Mouse (Mus musculus) R1 (cell line): ENCODE measurements at regions not wholly inside any gene's neighbourhood (a gene's known extent, or its start where the extent isn't known, plus 50 kb on each side); places are given as distances from the start of the nearest gene placed in this dataset.

ENCODE experiments used
- DNase-seq: peaks from one replicate; pipeline ENCODE4 v3.0.0-alpha.2; 2018; ENCODE audit warnings: low read depth, low spot score

DNA sequence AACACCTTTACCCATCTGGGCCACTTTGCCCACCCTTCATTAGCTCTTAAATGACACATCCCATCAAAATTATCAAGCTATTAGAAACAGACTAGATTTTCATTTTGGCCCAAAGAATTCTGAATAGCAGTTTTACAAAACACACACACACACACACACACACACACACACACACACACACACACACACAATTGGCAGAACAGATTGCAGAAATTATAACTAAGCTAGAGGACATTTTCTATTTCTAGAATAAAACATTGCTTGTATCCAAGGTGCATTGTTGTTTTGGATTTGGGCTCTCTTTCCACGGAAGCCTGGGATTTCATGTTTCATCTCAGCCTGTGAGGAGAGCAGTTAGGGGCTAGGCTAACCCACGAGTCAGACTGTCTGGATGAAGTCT is 455.1 kb downstream of the Etnk1 start:
- DNase-seq = no peak

DNA sequence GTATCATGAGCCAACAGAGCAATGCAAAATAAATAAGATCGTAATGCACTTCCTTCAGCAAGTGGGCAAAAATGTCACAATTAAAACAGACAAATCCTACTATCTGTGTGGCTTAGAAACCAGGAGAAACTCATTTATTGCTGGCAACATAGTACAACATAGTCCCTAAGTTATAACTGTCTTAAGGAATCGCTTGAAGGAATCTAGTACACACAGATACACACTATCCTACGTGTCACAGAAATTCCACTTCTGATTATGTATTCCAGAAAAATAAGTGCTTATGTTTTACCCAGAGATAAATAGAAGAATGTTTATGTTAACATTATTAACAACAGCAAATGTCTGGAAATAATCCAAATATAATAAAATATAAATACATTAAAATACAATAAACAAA is 457.9 kb downstream of the Etnk1 start:
- DNase-seq = no peak

DNA sequence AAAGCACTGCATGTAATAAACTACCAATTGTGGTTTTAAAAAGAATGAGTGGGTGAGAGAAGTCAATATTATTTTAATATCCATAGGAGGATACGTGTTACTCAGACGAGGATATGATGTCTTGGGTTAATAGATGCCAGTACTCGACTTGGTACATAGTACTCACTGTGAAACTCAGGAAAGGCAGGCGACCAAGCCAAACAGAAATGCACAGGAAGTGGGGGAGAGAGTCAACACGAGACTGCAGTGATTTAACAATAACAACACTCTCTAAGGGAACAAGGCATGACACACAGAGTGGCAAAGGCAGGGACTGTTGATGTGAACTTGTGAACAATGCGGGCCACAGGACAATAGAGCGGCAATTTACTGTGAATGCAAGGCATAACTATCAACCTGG is 464.6 kb downstream of the Etnk1 start:
- no peak for DNase-seq

DNA sequence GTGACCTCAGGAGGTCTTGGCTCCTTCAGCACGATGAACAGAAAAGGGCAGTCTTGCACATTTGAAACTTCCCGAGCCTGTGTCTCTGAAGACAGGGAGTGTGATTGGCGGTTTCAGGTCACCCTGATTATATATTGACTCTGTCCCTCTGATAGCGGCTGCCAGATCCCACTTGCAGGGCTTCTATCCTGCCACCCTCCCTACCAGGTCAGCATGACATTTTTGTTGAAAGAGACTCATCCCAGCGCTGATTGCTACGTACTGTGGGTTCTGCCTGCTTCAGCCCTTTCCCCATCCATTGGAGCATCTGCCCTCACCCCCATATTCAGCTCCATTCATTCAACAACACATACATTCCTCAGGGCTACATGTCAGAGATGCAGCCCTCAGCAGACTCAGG is 466.7 kb downstream of the Etnk1 start:
- no peak for DNase-seq

DNA sequence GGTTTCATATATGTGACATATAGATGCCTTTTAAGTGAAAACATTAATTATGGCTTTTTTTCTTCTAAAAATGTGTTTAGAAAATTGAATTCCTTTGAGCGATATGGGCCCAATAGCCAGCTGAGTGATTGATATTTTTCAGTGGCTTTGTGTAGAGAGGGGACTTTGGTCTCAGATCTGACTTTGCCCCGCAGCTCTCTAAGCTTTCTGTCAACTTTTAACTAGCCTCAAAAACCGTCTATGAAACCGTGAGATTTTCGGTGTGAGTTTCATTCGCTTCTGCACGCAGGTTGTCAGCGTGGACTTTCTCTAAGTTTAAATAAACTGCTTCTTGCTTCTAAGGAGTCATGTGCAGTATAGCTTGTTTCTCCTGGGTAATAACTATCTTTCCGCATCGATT is 467.3 kb downstream of the Etnk1 start:
- DNase-seq = no peak

DNA sequence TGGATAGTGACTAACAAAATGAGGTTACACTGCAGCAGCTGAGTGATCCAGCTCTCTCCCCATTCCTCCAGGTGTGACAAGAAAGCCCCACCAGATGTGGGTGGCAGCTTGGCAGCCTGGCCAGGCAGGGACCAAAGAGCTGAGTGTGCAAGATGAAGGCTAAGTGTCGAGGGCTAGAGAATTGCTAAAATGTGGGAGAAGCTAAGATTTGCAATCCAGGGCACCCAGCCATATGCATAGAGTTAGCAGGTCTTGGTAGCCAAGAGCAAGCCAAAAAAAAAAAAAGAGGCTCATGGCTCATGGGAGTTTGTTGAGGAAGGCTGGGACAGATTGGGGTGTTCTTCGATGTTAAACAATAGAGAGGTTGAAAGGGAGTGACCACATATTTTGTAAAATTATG is 468.0 kb downstream of the Etnk1 start:
- DNase-seq = no peak

DNA sequence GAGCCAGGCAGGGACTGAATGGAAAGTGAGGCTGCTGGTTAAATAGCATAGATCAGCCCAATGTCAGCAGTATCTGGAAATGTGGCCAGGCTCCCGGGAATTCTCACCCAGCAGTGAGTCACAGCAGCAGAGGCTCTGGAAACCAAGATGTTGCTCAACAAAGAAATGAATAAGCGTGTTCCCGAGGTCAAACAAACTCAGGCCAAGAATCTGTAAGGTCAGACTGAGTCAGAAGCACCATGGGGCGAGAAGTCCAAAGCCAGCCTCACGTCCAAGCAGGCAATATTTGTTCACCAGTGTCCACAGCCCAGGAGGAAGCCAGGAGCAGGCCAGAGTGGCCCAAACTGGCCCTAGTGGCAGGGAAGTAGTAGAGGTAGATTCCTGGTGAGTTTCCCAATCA is 473.6 kb downstream of the Etnk1 start:
- no peak for DNase-seq

DNA sequence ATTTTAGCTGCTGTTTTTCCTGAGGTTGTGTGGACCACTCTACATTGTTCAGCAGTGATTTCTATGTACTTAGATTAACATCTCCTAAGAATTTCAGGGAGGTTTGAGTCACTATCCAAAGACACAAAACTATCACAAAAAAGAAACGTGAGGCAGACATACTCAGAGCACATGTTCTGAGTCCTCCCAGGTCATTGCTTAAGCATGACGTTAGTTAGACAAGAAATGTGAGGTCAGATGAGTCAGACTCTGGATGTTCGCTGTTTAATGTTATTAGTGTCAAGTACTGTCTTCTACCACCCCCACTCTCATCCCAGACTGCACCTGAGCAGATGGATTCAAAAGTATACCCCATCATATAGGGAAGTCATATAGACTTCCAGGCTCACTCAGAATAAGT is 475.0 kb downstream of the Etnk1 start:
- DNase-seq = no peak

DNA sequence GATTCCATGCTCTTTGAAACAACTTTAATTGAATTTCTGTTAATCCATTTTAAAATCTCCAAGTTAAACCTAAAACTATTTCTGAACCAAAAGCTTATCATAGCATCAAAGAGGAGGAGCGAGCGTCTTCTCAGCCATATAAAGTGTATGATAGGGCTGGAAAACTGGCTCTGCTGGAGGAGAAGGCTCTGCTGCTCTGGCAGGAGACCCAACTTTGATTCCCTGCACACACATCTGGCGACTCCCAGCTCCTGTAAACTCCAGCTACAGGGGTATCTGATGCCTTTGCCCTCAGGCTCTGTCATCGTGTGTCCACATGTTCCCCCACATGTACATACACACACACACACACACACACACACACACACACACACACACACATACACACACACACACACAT is 479.0 kb downstream of the Etnk1 start:
- no peak for DNase-seq

DNA sequence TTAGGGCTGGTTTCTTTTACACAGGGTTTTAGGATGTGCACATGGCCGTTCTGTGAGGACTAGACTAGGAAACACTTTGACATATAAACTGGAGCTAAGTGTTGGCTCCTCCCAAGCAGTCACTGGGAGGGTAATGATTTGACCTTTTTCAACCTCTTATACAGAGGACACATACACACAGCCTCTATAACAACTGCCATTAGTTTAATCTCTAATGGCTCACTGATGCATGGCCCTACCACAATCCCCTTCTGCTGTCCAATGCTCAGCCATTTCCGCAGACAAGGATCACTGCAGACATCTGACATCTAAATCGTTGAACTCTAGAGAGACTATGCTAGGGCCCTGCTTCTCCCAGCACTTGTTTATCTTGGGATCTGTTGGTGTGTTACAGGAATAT is 481.5 kb downstream of the Etnk1 start:
- no peak for DNase-seq

DNA sequence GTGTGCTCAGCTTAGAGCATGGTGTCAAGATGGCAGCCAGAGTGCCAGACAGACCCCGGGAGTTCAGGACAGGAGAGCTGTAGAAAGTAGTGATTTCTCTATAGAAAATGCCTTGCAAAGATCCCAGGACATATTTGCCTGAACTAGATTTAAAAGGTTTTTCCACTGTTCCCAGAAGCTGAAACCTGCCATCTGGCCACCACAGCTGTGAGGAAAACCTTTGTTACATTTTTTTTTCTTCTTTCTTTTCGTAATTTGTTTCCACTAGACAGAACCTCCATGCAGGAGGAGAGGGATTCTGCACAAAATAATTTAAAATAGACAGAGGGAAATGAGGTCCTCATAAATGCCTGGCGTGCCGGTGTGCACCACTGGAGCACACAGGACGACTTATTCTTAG is 489.6 kb downstream of the Etnk1 start:
- DNase-seq = no peak

DNA sequence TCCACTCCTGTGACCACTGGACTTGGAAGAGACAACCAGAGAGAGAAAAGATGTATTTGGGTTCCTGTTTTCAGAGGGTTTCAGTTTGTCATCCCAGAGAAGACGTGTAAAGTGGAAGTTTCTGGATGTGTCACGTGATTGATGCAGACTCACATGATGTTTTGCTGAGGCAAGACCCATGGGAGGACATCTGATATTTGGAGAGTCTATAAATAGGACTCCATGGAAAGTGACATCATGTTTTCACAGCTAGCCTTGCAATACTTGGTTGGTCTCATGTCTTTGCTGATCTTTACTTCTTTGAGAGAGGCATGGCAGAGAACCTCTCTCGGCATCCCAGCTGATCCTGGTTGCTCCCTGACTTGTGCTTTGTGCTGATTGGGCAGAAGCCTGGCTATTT is 493.8 kb downstream of the Etnk1 start:
- no peak for DNase-seq

DNA sequence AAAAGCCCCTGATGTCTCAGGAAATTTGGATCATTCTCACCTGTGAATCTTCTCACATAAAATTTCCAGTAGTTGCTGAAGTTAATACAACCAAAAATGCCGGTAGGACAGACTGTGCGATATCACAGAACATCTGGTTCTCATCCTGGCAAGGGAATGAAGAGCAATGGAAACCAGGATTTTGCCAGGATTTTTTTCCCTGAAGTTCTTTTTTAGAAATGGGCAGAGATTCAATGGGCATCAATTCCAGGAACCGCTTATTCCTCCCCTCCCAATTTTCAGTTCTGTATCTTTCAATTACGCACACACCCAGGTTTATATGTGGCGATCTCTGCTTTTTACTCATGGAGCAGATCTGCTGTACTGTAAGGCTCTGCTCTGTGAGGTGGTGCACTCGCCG is 496.3 kb downstream of the Etnk1 start:
- DNase-seq = no peak

DNA sequence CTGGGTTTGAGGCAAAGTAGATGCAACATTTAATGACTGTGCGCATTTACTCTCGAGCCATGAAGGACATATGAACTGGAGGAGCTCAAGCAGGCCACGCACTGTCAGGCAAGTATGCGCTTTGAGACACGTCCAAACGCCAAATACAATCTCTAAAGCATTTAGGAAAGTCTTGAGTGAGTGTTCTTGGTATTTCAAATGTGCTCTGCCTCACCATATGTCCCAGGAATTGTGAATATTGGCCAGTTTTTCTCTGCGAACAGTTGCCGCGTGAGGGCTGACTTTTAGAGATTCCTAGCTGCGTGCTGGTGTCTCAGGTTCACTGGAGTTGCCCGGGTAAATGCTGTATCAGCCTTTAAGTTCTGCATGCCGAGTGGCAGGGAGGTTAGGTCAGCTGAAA is 498.4 kb downstream of the Etnk1 start:
- DNase-seq = no peak

DNA sequence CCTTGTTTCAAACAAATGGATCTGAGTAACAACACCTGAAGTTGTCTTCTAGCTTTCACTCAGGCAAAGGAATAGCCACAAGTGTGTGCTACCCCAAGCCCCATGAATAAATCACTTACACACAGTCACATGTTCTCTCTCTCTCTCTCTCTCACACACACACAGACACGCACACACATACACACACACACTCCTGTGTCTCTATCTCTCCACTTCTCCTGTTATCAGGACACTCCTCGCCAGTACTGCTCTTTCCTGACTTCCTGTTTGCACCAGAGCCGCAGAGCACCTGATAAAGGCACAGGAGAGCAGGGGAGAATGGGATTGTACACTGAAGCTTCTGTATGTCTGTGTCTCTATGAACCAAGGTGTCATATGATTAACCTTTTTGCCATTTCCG is 501.5 kb downstream of the Etnk1 start:
- no peak for DNase-seq

DNA sequence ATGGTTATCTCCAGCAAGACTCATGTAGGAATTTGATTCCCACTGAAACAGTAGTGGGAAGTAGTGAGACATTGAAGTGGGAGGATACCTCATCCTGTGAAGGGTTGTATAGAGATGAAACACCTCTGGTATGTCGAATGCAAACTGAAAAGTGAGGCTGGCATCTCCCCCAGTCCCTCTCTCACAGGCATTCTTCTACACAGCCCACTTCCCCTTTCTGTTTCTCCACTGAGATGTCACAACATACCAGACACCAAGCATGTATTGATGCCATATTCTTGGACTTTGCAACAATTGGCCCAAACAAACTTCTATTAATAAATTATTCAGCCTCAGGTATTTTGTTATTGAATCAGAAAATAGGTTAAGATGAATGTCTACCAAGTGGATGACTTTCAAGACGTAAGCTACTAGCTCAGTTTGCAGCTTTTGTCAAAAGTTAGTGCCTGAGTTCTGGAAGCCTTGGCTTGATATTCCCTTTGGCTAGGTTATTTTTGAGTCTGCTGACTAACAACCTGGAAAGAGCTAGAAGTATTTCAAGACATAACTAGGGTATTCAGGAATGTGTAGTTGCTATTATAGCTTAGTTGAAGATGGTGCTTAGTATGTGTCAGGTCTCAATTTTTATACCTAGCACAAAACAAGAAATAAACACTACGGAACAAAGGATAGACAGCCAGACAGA is 502.6 kb downstream of the Etnk1 start:
- no peak for DNase-seq

DNA sequence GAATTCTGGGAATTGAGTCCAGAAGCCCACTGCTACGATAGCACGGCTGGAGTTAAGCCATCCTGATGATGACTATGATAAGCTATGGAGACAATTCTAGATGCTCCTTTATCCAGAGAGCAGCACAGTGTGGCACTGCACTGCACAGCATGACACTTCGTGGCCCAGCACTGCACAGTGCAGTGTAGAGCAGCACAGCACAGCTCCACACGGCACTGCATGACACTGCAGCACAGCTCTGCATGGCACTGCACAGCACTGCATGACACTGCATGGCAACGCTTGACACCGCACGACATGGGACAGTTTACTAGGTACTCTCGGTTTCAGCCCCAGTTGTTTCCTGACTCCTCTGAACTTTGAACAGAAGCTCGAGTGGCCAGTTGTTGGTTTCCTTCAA is 523.1 kb downstream of the Etnk1 start:
- DNase-seq = no peak

DNA sequence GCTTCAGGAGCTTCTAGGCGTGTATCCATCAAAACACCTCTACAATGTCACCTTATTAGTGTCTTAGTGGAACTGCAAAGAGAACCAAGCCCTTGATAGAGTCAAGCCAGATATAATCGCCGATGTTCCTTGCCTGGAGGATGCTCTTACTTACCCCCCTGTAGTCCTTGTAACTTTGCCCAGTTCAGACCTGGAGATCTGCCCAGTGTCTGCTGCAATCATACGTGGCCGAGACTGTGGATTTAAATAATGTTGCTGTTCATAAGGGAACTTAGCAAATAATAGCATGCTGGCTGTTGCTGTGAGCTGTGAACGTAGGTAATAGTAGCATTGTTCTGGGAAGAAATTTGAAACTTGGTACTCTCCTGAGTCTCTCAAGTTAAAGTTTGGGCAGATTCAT is 523.8 kb downstream of the Etnk1 start:
- DNase-seq = no peak

DNA sequence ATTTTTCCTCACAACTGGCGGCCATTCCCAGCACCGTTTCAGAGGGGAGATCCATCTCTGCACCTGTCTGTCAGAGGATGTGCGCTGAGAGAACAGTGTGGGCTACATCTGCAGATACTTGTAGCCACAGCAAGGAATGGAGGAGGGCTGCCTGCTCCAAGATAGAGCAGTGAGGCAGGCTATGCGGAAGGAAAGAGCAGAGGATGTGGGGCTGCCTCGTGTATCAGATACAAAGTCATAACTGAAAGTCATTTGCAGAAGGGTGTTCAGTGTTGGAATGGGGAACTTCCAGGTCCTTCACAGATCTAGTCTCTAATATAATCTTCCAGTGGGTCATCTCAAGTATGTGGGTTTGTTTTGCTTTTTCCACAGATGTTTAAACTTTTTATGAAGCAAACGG is 531.0 kb downstream of the Etnk1 start:
- no peak for DNase-seq

DNA sequence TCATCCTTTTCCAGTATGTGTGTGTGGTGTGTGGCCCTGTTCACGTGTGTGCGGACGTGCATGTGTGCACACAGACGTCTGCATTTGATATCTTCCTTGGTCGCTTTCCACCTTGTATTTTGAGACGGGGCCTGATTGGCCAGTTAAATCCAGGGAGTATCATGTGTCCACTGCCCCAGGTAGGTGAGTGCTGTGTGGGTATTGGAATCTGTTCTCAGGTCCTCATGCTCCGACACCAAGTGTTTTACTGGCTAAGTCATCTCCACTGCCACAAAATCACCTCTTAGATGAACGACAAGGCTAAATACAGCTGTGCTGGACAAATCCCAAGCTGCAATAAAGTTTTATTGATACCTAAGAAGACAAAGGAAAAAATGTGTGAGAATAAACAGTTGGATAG is 537.0 kb downstream of the Etnk1 start:
- DNase-seq = no peak

DNA sequence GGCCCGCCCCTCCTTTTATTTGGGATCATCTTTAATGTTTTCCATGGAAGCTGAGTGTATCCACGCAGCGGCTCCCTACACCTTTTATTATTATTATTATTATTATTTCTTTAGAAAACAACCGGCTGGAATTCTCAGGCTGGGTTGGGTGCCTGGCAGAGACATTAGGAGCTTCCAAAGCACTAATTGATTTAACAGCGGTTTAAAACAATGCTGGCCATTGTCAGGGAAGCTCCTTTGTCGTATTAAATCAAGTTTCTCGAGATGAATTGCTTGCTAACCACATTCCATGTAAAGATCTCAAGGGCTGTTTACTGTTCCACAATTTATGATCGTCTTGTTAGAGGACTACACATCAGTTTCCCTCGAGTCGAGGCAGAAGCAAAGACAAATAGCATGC is 539.4 kb downstream of the Etnk1 start:
- DNase-seq = no peak

DNA sequence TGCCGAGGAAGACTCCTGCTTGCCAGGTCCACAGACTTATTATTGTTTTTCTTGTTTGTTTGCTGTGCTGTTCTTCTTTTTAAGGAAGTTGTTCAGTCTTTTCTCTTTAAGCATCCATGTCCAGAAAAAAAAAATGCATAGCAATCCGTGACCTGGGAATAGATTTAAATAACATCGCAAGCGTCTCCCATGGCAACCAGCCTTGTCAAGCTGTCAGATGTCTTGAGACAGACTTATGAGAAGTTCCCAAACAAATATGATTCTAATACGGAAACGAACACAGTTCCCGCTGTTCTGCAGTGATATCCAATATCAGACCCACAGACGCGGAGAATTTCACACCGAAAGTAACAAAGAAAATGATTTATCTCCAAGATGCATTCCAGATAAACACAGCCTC is 547.4 kb downstream of the Etnk1 start:
- DNase-seq = no peak

DNA sequence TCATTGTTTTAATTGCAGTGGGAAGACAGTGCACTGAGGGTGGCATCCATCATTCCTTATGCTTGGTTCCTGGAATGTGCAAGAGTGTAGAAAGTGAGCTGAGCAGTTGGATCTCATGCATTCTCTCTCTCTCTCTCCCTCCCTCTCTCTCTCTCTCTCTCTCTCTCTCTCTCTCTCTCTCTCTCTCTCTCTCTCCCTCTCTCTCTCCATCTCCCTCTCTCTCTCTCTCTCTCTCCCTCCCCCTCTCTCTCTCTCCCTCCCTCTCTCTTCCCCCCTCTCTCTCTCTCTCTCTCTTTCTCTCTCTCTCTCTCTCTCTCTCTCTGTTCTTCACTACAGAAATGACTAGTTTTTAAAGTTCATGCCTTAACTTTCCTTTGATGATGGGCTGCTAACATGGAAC is 583.1 kb downstream of the Etnk1 start:
- DNase-seq = no peak
